Mouse (Mus musculus) hindbrain, embryonic 14.5 days (tissue): ENCODE measurements at regions not wholly inside any gene's neighbourhood (a gene's known extent, or its start where the extent isn't known, plus 50 kb on each side); places are given as distances from the start of the nearest gene placed in this dataset.

Experiments used
- ATAC-seq: fragments of 200-750 bp; cut with Nextera tagmentation; 2 replicates; pipeline ENCODE4 v1.8.0; 2017; ENCODE audit warnings: moderate number of reproducible peaks, mild to moderate bottlenecking, moderate TSS enrichment, moderate library complexity; ENCODE audit not compliant: low FRiP score
- DNase-seq: peaks from one replicate; pipeline ENCODE4 v3.0.0-alpha.2; 2015; ENCODE audit warnings: low spot score
- H3K27ac ChIP-seq: fragments of 300-500 bp; sonication (generic); 2 replicates; pipeline ENCODE4 v1.5.1; 2014; ENCODE audit warnings: mild to moderate bottlenecking, moderate library complexity
- H3K27me3 ChIP-seq: fragments of 300-500 bp; sonication (generic); 2 replicates; pipeline ENCODE4 v1.6.1; 2014; ENCODE audit warnings: mild to moderate bottlenecking, low read length, mixed read lengths; ENCODE audit not compliant: control insufficient read depth, insufficient read depth
- H3K36me3 ChIP-seq: fragments of 300-500 bp; sonication (generic); replicated peaks from 2 replicates; pipeline ENCODE4 v1.6.1; 2014; ENCODE audit not compliant: control insufficient read depth, insufficient read depth
- H3K4me1 ChIP-seq: fragments of 300-500 bp; sonication (generic); replicated peaks from 2 replicates; pipeline ENCODE4 v1.6.1; 2014; ENCODE audit warnings: antibody characterized with exemption, low read length, mixed read lengths; ENCODE audit not compliant: control insufficient read depth, insufficient read depth
- H3K4me2 ChIP-seq: fragments of 300-500 bp; sonication (generic); replicated peaks from 2 replicates; pipeline ENCODE4 v1.6.1; 2014; ENCODE audit warnings: mild to moderate bottlenecking, moderate library complexity
- H3K4me3 ChIP-seq: fragments of 300-500 bp; sonication (generic); replicated peaks from 2 replicates; pipeline ENCODE4 v1.5.1; 2014; ENCODE audit warnings: mild to moderate bottlenecking, low read length
- H3K9ac ChIP-seq: fragments of 300-500 bp; sonication (generic); 2 replicates; pipeline ENCODE4 v1.6.1; 2014
- H3K9me3 ChIP-seq: fragments of 300-500 bp; sonication (generic); 2 replicates; pipeline ENCODE4 v1.6.1; 2016; ENCODE audit warnings: low read length; ENCODE audit not compliant: control insufficient read depth
- WGBS: fragments of 180-500 bp; shearing (Covaris S2); extraction: QIAGEN DNeasy Blood & Tissue Kit; methylation state at CpG from one replicate; pipeline ENCODE4 v1.1.7; 2014; 5-methylcytosine and 5-hydroxymethylcytosine counted together

- no peaks in the 10 kb centered on the region for H3K27me3 ChIP-seq
- H3K9me3 ChIP-seq = no peaks in the 10 kb centered on the region
- H3K4me3 ChIP-seq = no peak overlapping the region
- no peaks in the 10 kb centered on the region for H3K4me1 ChIP-seq
- ATAC-seq (no peak), DNase-seq (no peak)
- no peak overlapping the region for H3K9ac ChIP-seq
- H3K36me3 ChIP-seq = no peaks in the 10 kb centered on the region
- 44% methylated on average over 6 of the region's 6 CpGs for WGBS
- H3K4me2 ChIP-seq = no peak overlapping the region
- no peak overlapping the region for H3K27ac ChIP-seq
Measured at GRCm38 (mm10) chr17:44336842-44337241, 148.5 kb downstream of the Clic5 start.

GRCm38 (mm10) chr17:44337253-44337652 is 148.9 kb downstream of the Clic5 start:
- no peak overlapping the region for H3K4me3 ChIP-seq
- no peak overlapping the region for H3K27ac ChIP-seq
- H3K27me3 ChIP-seq = no peaks in the 10 kb centered on the region
- DNase-seq (no peak), ATAC-seq (no peak)
- WGBS = 91% methylated on average over 5 of the region's 5 CpGs
- no peak overlapping the region for H3K4me2 ChIP-seq
- H3K9me3 ChIP-seq = no peaks in the 10 kb centered on the region
- no peaks in the 10 kb centered on the region for H3K4me1 ChIP-seq
- no peak overlapping the region for H3K9ac ChIP-seq
- no peaks in the 10 kb centered on the region for H3K36me3 ChIP-seq

DNA sequence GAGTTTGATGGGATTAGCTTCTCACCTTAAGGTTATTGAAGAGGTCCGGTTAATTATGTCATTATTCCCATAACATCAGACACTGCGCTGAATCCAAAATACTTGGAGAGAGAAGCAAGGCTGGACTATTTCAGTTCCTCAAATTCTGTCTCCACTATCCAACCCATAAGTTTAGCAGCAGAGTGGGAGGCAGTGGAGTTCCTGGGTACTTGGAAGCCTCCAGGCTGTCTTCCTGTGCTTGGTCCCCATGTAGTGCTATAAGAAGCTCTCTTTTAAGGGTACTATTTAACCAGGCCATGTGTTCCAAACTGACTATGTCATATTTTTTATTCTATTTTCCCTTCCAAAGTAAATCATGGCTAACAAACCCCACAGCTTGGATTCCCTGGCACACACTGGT is 156.2 kb downstream of the Clic5 start:
- H3K27me3 ChIP-seq = no peaks in the 10 kb centered on the region
- WGBS = 95% methylated on average over 2 of the region's 2 CpGs
- no peak overlapping the region for H3K9ac ChIP-seq
- H3K4me2 ChIP-seq = no peak overlapping the region
- no peak overlapping the region for H3K27ac ChIP-seq
- H3K4me1 ChIP-seq = no peaks in the 10 kb centered on the region
- H3K4me3 ChIP-seq = no peak overlapping the region
- H3K36me3 ChIP-seq = no peaks in the 10 kb centered on the region
- ATAC-seq (no peak), DNase-seq (no peak)
- no peaks in the 10 kb centered on the region for H3K9me3 ChIP-seq

DNA sequence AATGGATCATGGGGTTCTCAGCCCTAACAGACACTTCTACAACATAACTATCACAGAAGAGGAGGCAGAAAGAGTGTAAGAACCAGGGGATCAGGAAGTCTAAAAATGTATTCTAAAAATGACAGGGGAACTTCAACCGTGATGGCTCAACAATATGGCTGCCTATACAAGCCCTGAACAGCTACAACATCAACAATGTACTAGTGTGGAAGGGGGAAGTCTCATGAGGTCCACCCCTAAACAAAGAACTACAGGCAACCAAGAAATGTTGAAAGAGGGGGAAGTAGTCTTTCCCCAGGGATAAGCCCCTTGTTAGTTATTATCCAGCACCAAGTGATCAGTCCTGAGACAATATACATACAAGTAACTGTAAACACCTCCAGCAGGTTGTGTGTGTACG is 157.0 kb downstream of the Clic5 start:
- no peak overlapping the region for H3K27ac ChIP-seq
- no peak for ATAC-seq
- 88% methylated on average over 2 of the region's 2 CpGs for WGBS

DNA sequence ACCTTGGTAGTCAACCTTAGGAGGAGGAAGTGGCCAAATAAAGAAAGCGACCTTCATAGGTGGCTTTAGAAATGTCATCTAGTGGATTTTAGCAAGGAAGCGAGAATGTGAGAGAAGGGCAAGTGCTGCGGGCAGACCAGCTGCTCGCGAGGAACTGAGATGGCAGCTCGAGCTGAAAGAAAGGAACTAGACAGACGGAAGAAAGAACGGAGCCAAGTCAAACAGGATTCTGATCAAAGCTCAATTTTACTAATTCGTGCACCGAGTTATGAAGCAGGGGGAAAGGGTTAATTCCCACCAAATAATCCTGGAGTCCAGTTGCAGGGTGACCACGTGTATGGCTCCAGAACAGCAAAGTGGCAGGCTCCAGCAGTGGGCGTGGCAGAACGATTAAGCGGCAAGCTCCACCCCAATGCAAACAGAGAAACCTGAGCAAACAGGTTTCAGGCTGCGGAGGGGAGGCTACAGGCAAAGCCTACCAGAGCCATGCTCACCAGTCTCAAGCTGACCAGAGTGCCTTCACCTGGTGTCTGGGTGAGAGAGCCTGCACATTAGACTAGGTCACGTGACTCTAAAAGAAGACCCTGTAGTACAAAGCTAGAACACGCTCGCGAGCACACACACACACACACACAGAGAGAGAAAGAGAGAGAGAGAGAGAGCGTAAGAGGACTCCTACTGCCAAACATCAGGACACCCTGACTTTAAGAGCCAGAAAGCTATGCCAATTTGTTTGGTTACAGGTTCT is 162.0 kb downstream of the Clic5 start:
- ATAC-seq (no peak), DNase-seq (no peak)
- Histone ChIP-seq H3K4me2 (no peak overlapping the region), H3K9ac (no peak overlapping the region), H3K4me1 (peaks cover 4% of the 10 kb centered on the region; the same call in 1 of the 2 replicates), H3K4me3 (no peak overlapping the region), H3K36me3 (no peaks in the 10 kb centered on the region), H3K27me3 (no peaks in the 10 kb centered on the region), H3K9me3 (no peaks in the 10 kb centered on the region), H3K27ac (no peak overlapping the region)
- 65% methylated on average over 20 of the region's 20 CpGs for WGBS

More for the DNA sequence above, 157.0 kb downstream of the Clic5 start:
- no peaks in the 10 kb centered on the region for H3K9me3 ChIP-seq
- no peak overlapping the region for H3K4me3 ChIP-seq
- no peaks in the 10 kb centered on the region for H3K27me3 ChIP-seq
- no peak for DNase-seq
- no peak overlapping the region for H3K9ac ChIP-seq
- H3K4me2 ChIP-seq = no peak overlapping the region
- H3K36me3 ChIP-seq = no peaks in the 10 kb centered on the region
- H3K4me1 ChIP-seq = no peaks in the 10 kb centered on the region

DNA sequence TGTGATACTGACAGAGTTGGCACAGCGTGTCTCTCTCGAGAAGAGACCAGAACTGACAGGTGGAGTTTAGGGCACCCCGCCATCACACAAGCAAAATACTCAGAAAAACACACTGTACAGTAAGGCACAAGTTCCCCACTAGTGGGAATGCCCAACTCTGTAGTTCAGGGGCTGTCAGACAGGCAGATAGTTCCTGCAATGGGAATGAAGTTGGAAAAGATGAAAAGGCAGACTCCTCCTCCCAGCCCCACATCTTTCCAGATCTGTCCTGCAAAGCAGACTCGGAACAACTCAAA is 162.5 kb downstream of the Clic5 start:
- Histone ChIP-seq H3K36me3 (no peaks in the 10 kb centered on the region), H3K9ac (no peak overlapping the region), H3K27ac (no peak overlapping the region), H3K4me1 (peaks cover 4% of the 10 kb centered on the region; the same call in 1 of the 2 replicates), H3K9me3 (no peaks in the 10 kb centered on the region), H3K4me3 (no peak overlapping the region), H3K4me2 (no peak overlapping the region), H3K27me3 (no peaks in the 10 kb centered on the region)
- 81% methylated on average over 4 of the region's 4 CpGs for WGBS
- ATAC-seq = no peak
- DNase-seq = no peak

GRCm38 (mm10) chr17:44351499-44352117 is 163.2 kb downstream of the Clic5 start:
- 13% methylated on average over 13 of the region's 13 CpGs for WGBS
- Histone ChIP-seq H3K27ac (no peak overlapping the region), H3K4me3 (no peak overlapping the region), H3K4me1 (peaks cover 4% of the 10 kb centered on the region; the same call in 1 of the 2 replicates), H3K27me3 (no peaks in the 10 kb centered on the region), H3K36me3 (no peaks in the 10 kb centered on the region), H3K9me3 (no peaks in the 10 kb centered on the region), H3K4me2 (peak overlapping the region; percentile 19; the same call in 1 of the 2 replicates), H3K9ac (no peak overlapping the region)
- DNase-seq (no peak), ATAC-seq (peak; percentile 66; the same call in 1 of the 2 replicates)

GRCm38 (mm10) chr17:44352142-44352541 is 163.8 kb downstream of the Clic5 start:
- no peaks in the 10 kb centered on the region for H3K9me3 ChIP-seq
- no peak overlapping the region for H3K9ac ChIP-seq
- no peak overlapping the region for H3K27ac ChIP-seq
- H3K27me3 ChIP-seq = no peaks in the 10 kb centered on the region
- WGBS = 42% methylated on average over 13 of the region's 13 CpGs
- no peaks in the 10 kb centered on the region for H3K36me3 ChIP-seq
- peaks cover 4% of the 10 kb centered on the region; the same call in 1 of the 2 replicates for H3K4me1 ChIP-seq
- DNase-seq = no peak
- no peak overlapping the region for H3K4me3 ChIP-seq
- ATAC-seq = no peak
- peak overlapping the region; percentile 19; the same call in 1 of the 2 replicates for H3K4me2 ChIP-seq

DNA sequence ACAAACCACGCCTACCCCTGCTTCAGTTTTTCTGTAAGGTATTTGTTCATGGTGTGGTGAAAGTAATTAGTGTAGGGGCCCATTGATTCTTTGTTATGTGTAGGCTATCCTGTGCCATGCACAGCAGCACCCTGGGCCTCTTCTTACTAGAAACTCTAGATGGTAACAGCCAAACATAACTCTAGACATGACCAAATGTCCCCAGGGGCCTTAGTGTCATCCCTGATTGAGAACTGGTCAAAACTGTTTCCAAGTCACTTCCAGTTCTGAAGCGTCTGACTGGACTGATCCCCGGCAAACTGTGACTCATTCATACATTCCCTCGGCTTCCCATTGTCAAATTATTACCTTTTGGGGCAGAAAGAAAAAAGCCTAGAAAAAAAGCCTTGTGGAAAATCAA is 174.7 kb downstream of the Clic5 start:
- no peak for DNase-seq
- no peaks in the 10 kb centered on the region for H3K36me3 ChIP-seq
- 84% methylated on average over 4 of the region's 4 CpGs for WGBS

More for the DNA sequence above, 174.7 kb downstream of the Clic5 start:
- H3K9ac ChIP-seq = no peak overlapping the region
- H3K4me2 ChIP-seq = no peak overlapping the region
- H3K27me3 ChIP-seq = no peaks in the 10 kb centered on the region
- no peak overlapping the region for H3K4me3 ChIP-seq
- no peaks in the 10 kb centered on the region for H3K4me1 ChIP-seq
- no peak for ATAC-seq
- H3K27ac ChIP-seq = no peak overlapping the region
- no peaks in the 10 kb centered on the region for H3K9me3 ChIP-seq
